Mouse (Mus musculus): ENCODE measurements around the gene Tox4. TPM values are rescaled to one million over a fixed set of nuclear protein-coding genes. Genes with fewer than 3 reads are reported as not detected.

Tox4 gene
- polyA plus RNA-seq, 1 experiment from 2014 or later = 52.4 TPM

Other genes with a start within 250 kb of the Tox4 start
- gene Olfr221, start 236.7 kb upstream of the Tox4 start, polyA plus RNA-seq (2016; fragmentation: Nextera tagmentation; extraction: Ambion mirVana) = not detected in 2 replicates
- 870 and 873 TPM in 2 replicates for gene Hnrnpc, start 175.1 kb upstream of the Tox4 start, polyA plus RNA-seq (2016; fragmentation: Nextera tagmentation; extraction: Ambion mirVana)
- 54.7 and 74.0 TPM in 2 replicates for gene Rpgrip1, start 168.4 kb upstream of the Tox4 start, polyA plus RNA-seq (2016; fragmentation: Nextera tagmentation; extraction: Ambion mirVana)
- 86.9 and 95.5 TPM in 2 replicates for gene Supt16, start 81.7 kb upstream of the Tox4 start, polyA plus RNA-seq (2016; fragmentation: Nextera tagmentation; extraction: Ambion mirVana)
- gene Chd8, start 21.4 kb upstream of the Tox4 start, polyA plus RNA-seq (2016; fragmentation: Nextera tagmentation; extraction: Ambion mirVana) = 57.8 and 65.9 TPM in 2 replicates
- gene Rab2b, start 399 bp downstream of the Tox4 start, polyA plus RNA-seq (2016; fragmentation: Nextera tagmentation; extraction: Ambion mirVana) = 30.6 and 35.2 TPM in 2 replicates
- 54.8 and 56.4 TPM in 2 replicates for gene Mettl3, start 26.0 kb downstream of the Tox4 start, polyA plus RNA-seq (2016; fragmentation: Nextera tagmentation; extraction: Ambion mirVana)
- 66.2 and 72.4 TPM in 2 replicates for gene Sall2, start 49.6 kb downstream of the Tox4 start, polyA plus RNA-seq (2016; fragmentation: Nextera tagmentation; extraction: Ambion mirVana)
- not detected in 2 replicates for gene Olfr1513, start 77.3 kb downstream of the Tox4 start, polyA plus RNA-seq (2016; fragmentation: Nextera tagmentation; extraction: Ambion mirVana)
- 0.14 TPM in 1 of 2 replicates, not detected in the other for gene Olfr1512, start 100.0 kb downstream of the Tox4 start, polyA plus RNA-seq (2016; fragmentation: Nextera tagmentation; extraction: Ambion mirVana)
- not detected in 2 replicates for gene Olfr1511, start 118.2 kb downstream of the Tox4 start, polyA plus RNA-seq (2016; fragmentation: Nextera tagmentation; extraction: Ambion mirVana)
- gene Olfr1510, start 135.2 kb downstream of the Tox4 start, polyA plus RNA-seq (2016; fragmentation: Nextera tagmentation; extraction: Ambion mirVana) = not detected in 2 replicates
- gene Olfr1509, start 163.8 kb downstream of the Tox4 start, polyA plus RNA-seq (2016; fragmentation: Nextera tagmentation; extraction: Ambion mirVana) = not detected in 2 replicates
- not detected in 2 replicates for gene Olfr1508, start 188.3 kb downstream of the Tox4 start, polyA plus RNA-seq (2016; fragmentation: Nextera tagmentation; extraction: Ambion mirVana)
- gene Olfr1507, start 216.6 kb downstream of the Tox4 start, polyA plus RNA-seq (2016; fragmentation: Nextera tagmentation; extraction: Ambion mirVana) = not detected in 2 replicates